Mouse (Mus musculus) sigmoid colon, adult 10 weeks (tissue): ENCODE measurements around the gene Tmem178b. TPM values are rescaled to one million over a fixed set of nuclear protein-coding genes. Genes with fewer than 3 reads are reported as not detected.

Source experiments
- polyA plus RNA-seq: library from polyadenylated mRNA; stranded (reverse); fragments of 350-450 nt; fragmentation: Illumina TruSeq; extraction: RNeasy Lipid Tissue Mini Kit (QIAGEN cat#74804); gene quantifications from one replicate; pipeline ENCODE4 v1.2.3, GENCODE M21; 2014; ENCODE audit warnings: low read depth, low replicate concordance

Tmem178b gene
- 2.3 TPM for polyA plus RNA-seq

DNA sequence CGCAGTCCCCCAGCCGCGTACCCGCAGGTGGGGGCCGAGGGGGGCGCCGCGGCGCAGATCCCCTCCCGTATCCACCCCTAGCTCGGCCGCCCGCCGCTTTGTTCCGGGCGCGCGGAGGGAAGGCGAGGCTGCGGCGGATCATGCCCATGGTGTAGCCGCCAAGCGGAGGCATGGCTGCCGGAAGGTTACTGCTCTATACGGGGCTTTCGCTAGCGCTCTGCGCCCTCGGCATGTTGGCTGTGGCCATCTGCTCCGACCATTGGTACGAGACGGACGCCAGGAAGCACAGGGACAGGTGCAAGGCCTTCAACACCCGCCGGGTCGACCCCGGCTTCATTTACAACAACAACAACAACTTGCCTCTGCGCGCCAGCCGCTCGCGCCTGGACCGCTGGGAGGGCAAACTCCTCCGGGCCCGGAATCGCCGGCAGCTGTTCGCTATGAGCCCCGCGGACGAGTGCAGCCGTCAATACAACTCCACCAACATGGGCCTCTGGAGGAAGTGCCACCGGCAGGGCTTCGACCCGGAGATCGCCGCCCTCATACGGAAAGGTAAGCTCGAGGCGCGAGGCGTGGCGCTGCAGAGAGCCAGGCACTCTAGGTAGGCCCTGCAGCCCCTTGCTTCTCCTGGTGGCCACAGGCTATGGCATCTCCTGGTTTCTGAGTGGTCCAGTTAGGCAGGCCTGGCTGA lies at the start of gene Tmem178b:
Tmem178b (plus strand) TSS at position 371 of the 691 bp plus-strand sequence.

Other genes starting within 250 kb of the Tmem178b start
- 33.0 TPM for gene Braf, start 147.8 kb upstream of the Tmem178b start, polyA plus RNA-seq
- gene Mrps33, start 62.3 kb upstream of the Tmem178b start, polyA plus RNA-seq = 160 TPM